Mouse (Mus musculus) liver, embryonic 14.5 days (tissue): ENCODE data around the gene Tmprss2. TPM values are rescaled to one million over a fixed set of nuclear protein-coding genes. Genes with fewer than 3 reads are reported as not detected.
A peak's percentile ranks its signal among the peaks of the same experiment; 100 is the strongest.

Experiments used
- ATAC-seq: fragments of 200-750 bp; cut with Nextera tagmentation; 2 replicates; pipeline ENCODE4 v1.8.0; 2017; ENCODE audit warnings: moderate number of reproducible peaks, mild to moderate bottlenecking, moderate library complexity; ENCODE audit not compliant: insufficient read depth
- DNase-seq, 3 experiments: peaks; one replicate each; pipeline ENCODE4 v3.0.0-alpha.2; 2012 to 2013; ENCODE audit warnings: low read depth in 3 of 3, low spot score in 3 of 3
- H3K27ac ChIP-seq: fragments of 300-500 bp; sonication (generic); 2 replicates; pipeline ENCODE4 v1.5.1; 2014; ENCODE audit warnings: moderate library complexity, mild to moderate bottlenecking, control low read depth, inconsistent platforms
- H3K27me3 ChIP-seq: fragments of 300-500 bp; sonication (generic); 2 replicates; pipeline ENCODE4 v1.6.1; 2014; ENCODE audit warnings: mild to moderate bottlenecking, low read length, moderate library complexity; ENCODE audit not compliant: control insufficient read depth, insufficient read depth
- H3K36me3 ChIP-seq: fragments of 300-500 bp; sonication (generic); replicated peaks from 2 replicates; pipeline ENCODE4 v1.6.1; 2014; ENCODE audit warnings: low read depth; ENCODE audit not compliant: control insufficient read depth, insufficient read depth
- H3K4me1 ChIP-seq, 2 experiments: fragments of 200-500 bp in 1 of 2; fragments of 300-500 bp in 1 of 2; sonication (generic) in 1 of 2; replicated peaks; 2 replicates each; pipeline ENCODE4 v1.6.1; 2012 to 2014; ENCODE audit warnings: antibody characterized with exemption in 1 of 2, inconsistent platforms in 1 of 2, low read length in 1 of 2; ENCODE audit not compliant: control insufficient read depth in 2 of 2, insufficient read depth in 2 of 2
- H3K4me2 ChIP-seq: fragments of 300-500 bp; sonication (generic); 2 replicates; pipeline ENCODE4 v1.6.1; 2014; ENCODE audit warnings: low read depth, mild to moderate bottlenecking, control low read depth, moderate library complexity
- H3K4me3 ChIP-seq, 2 experiments: fragments of 200-500 bp in 1 of 2; fragments of 300-500 bp in 1 of 2; sonication (generic) in 1 of 2; 2 replicates each; pipeline ENCODE4 v1.5.1; 2012 to 2014; ENCODE audit warnings: low read depth in 2 of 2, low read length in 2 of 2, mild to moderate bottlenecking in 2 of 2, control low read depth in 1 of 2, inconsistent platforms in 1 of 2, moderate library complexity in 1 of 2; ENCODE audit not compliant: insufficient read depth in 1 of 2
- H3K9ac ChIP-seq: fragments of 300-500 bp; sonication (generic); replicated peaks from 2 replicates; pipeline ENCODE4 v1.6.1; 2014; ENCODE audit warnings: mild to moderate bottlenecking, control low read depth, moderate library complexity
- H3K9me3 ChIP-seq: fragments of 300-500 bp; sonication (generic); 2 replicates; pipeline ENCODE4 v1.6.1; 2016; ENCODE audit warnings: low read length, mixed read lengths; ENCODE audit not compliant: control insufficient read depth
- CTCF ChIP-seq: IDR thresholded peaks from 2 replicates; pipeline ENCODE4 v1.5.1; 2016; ENCODE audit warnings: antibody characterized with exemption, low read depth, control low read depth
- EP300 ChIP-seq: IDR thresholded peaks from 2 replicates; pipeline ENCODE4 v1.6.1; 2016; ENCODE audit warnings: antibody characterized with exemption, low read depth
- WGBS: fragments of 180-500 bp; shearing (Covaris S2); extraction: QIAGEN DNeasy Blood & Tissue Kit; methylation state at CpG from one replicate; pipeline ENCODE4 v1.1.7; 2014; ENCODE audit not compliant: insufficient replicate concordance; 5-methylcytosine and 5-hydroxymethylcytosine counted together
- polyA plus RNA-seq, 2 experiments: library from polyadenylated mRNA; depleted of rRNA in 1 of 2; stranded (reverse) in 1 of 2; unstranded in 1 of 2; fragments of >200 nt; fragmentation: Nextera tagmentation in 1 of 2; extraction: Ambion mirVana in 1 of 2; gene quantifications; 2 replicates each; pipeline versions ENCODE4 v1.2.1 to v1.2.3; 2012 to 2014

Gene Tmprss2
- polyA plus RNA-seq, 2 experiments: 2.9 to 3.4 TPM

- no peak for DNase-seq
Measured at GRCm38 (mm10) chr16:97568662-97569061, 42.3 kb downstream of the Tmprss2 start.

GRCm38 (mm10) chr16:97544340-97544739 lies 66.7 kb downstream of the Tmprss2 start:
- no peaks in the 10 kb centered on the region for H3K27me3 ChIP-seq
- DNase-seq (no peak), ATAC-seq (no peak)
- no peak overlapping the region for H3K27ac ChIP-seq
- no peak overlapping the region for H3K4me3 ChIP-seq
- H3K36me3 ChIP-seq: no peaks in the 10 kb centered on the region
- no peak for TF ChIP-seq CTCF
- TF ChIP-seq EP300: no peak
- no peak overlapping the region for H3K9ac ChIP-seq
- H3K4me1 ChIP-seq: no peaks in the 10 kb centered on the region
- no peaks in the 10 kb centered on the region for H3K9me3 ChIP-seq
- H3K4me2 ChIP-seq: no peak overlapping the region
- WGBS: 65% methylated on average over 4 of the region's 4 CpGs

More at GRCm38 (mm10) chr16:97568662-97569061, 42.3 kb downstream of the Tmprss2 start:
- no peaks in the 10 kb centered on the region for H3K36me3 ChIP-seq
- no peak overlapping the region for H3K4me3 ChIP-seq
- TF ChIP-seq EP300: no peak
- TF ChIP-seq CTCF: peak; percentile 52
- no peaks in the 10 kb centered on the region for H3K9me3 ChIP-seq
- ATAC-seq: no peak
- H3K4me1 ChIP-seq: no peaks in the 10 kb centered on the region
- no peak overlapping the region for H3K4me2 ChIP-seq
- 44% methylated on average over 9 of the region's 9 CpGs for WGBS
- no peak overlapping the region for H3K27ac ChIP-seq
- H3K27me3 ChIP-seq: no peaks in the 10 kb centered on the region
- H3K9ac ChIP-seq: no peak overlapping the region

GRCm38 (mm10) chr16:97536859-97537258 lies 74.1 kb downstream of the Tmprss2 start:
- no peak for TF ChIP-seq EP300
- no peak overlapping the region for H3K27ac ChIP-seq
- WGBS: 29% methylated on average over 1 of the region's 1 CpGs
- H3K36me3 ChIP-seq: no peaks in the 10 kb centered on the region
- H3K9ac ChIP-seq: no peak overlapping the region
- H3K4me2 ChIP-seq: no peak overlapping the region
- peaks cover 0 to 7% of the 10 kb centered on the region in 2 experiments; a peak in 1 of 4 replicates for H3K4me1 ChIP-seq
- H3K9me3 ChIP-seq: no peaks in the 10 kb centered on the region
- DNase-seq: no peak
- ATAC-seq: no peak
- H3K27me3 ChIP-seq: no peaks in the 10 kb centered on the region
- H3K4me3 ChIP-seq: no peak overlapping the region

- Histone ChIP-seq H3K36me3 (no peaks in the 10 kb centered on the region), H3K27me3 (no peaks in the 10 kb centered on the region), H3K9me3 (no peaks in the 10 kb centered on the region), H3K27ac (peak overlapping the region; percentile 48; the same call in 1 of the 2 replicates), H3K4me3 (no peak overlapping the region; a peak in 1 of 4 replicates), H3K9ac (no peak overlapping the region), H3K4me1 (peaks cover 0 to 7% of the 10 kb centered on the region in 2 experiments; a peak in 1 of 4 replicates), H3K4me2 (peak overlapping the region; percentile 51)
- TF ChIP-seq CTCF: no peak
- no peak for TF ChIP-seq EP300
- WGBS: 13% methylated on average over 3 of the region's 3 CpGs
- ATAC-seq (peak; percentile 61), DNase-seq (peak in 1 of 3 experiments; percentile 19)
Measured at GRCm38 (mm10) chr16:97535808-97536413, 75.1 kb downstream of the Tmprss2 start.

GRCm38 (mm10) chr16:97534876-97535461 lies 76.0 kb downstream of the Tmprss2 start:
- H3K9ac ChIP-seq: 0 out of 2 replicates have a peak overlapping the region, but pooled peaks have one; percentile 20
- peaks cover 0 to 7% of the 10 kb centered on the region in 2 experiments; a peak in 1 of 4 replicates for H3K4me1 ChIP-seq
- H3K36me3 ChIP-seq: no peaks in the 10 kb centered on the region
- ATAC-seq: peak; percentile 58; the same call in 1 of the 2 replicates
- peak in 2 of 3 experiments; percentile 9 to 15 for DNase-seq
- no peaks in the 10 kb centered on the region for H3K27me3 ChIP-seq
- H3K4me2 ChIP-seq: peak overlapping the region; percentile 51
- H3K4me3 ChIP-seq: peak overlapping the region in 1 of 2 experiments; percentile 2; a peak in 2 of 4 replicates
- no peak overlapping the region; the same call in 1 of the 2 replicates for H3K27ac ChIP-seq
- TF ChIP-seq CTCF (no peak), EP300 (no peak)
- H3K9me3 ChIP-seq: no peaks in the 10 kb centered on the region
- 23% methylated on average over 5 of the region's 5 CpGs for WGBS
